Mouse (Mus musculus) heart, adult 2 months (tissue): ENCODE measurements around the gene Capn7.

Experiments
- CTCF ChIP-seq: fragments of 200-600 bp; IDR thresholded peaks from 2 replicates; pipeline ENCODE4 v1.8.1; 2022; ENCODE audit warnings: antibody characterized with exemption, mild to moderate bottlenecking, moderate library complexity
- POLR2A ChIP-seq: fragments of 200-500 bp; IDR thresholded peaks from 2 replicates; pipeline ENCODE4 v1.6.1; 2011; ENCODE audit warnings: mild to moderate bottlenecking, low read depth, low read length, control low read depth; ENCODE audit not compliant: insufficient read depth

- TF ChIP-seq CTCF (no peak), POLR2A (no peak)
Observed at GRCm38 (mm10) chr14:31376331-31376730, 39.9 kb downstream of the Capn7 start.
